Mouse (Mus musculus) embryonic stem cell, embryonic (primary cell): ENCODE results near the gene Dpp6.

ENCODE experiments used
- CTCF ChIA-PET, 4 experiments: fragments of 300-600 bp in 2 of 4; fragments of 350-600 bp in 2 of 4; sonication (Branson Sonifier 250); formaldehyde crosslinking; loops; one replicate each; lab custom pipeline; 2022; ENCODE audit warnings: inconsistent platforms in 2 of 4; lab: Charles Lee
- POLR2A ChIA-PET, 4 experiments: fragments of 300-600 bp in 2 of 4; fragments of 350-600 bp in 2 of 4; sonication (Branson Sonifier 250); formaldehyde crosslinking; loops; one replicate each; lab custom pipeline; 2022; ENCODE audit warnings: antibody characterized with exemption in 4 of 4, inconsistent platforms in 1 of 4; lab: Charles Lee

Dpp6 gene

DNA sequence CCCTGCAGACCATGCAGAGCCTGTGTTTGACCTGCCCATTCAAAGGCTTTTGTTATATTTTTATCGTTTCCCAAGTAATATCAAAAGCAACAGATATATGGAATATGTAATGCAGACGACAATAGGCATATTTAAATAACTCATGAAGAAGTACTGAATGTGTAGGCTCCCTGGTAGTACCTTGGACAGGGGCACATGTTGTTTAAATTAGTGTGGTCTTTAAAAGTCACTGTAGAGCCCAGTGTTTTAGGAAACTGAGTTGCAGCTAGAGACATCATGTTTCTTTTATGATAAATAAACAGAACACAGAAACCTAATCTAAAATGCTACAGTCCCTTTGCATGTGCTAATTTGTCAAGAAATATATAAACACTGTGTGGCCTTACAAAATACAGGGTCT is 403.1 kb downstream of the Dpp6 start:
- CTCF ChIA-PET, result no interaction called here
- POLR2A ChIA-PET, result no interaction called here

DNA sequence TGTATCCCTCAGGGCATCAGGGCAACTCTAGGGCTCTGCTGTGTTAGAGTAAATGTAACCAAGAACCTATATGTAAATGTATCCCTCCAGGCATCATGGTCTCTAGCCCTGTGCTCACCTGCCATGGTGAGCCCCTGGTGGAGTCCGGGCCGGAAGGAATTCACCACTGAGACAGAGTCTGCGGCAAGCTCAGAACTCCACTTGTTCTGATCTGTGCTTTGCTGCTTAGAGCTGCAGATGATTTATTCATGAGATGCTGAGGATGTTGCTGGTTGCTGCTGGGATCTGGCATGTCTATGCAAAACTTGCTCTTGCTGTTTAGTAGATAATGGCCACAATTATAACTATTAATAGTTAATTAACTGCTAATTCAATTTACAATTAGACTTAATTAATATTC is 425.1 kb downstream of the Dpp6 start:
- CTCF ChIA-PET, result no interaction called here

DNA sequence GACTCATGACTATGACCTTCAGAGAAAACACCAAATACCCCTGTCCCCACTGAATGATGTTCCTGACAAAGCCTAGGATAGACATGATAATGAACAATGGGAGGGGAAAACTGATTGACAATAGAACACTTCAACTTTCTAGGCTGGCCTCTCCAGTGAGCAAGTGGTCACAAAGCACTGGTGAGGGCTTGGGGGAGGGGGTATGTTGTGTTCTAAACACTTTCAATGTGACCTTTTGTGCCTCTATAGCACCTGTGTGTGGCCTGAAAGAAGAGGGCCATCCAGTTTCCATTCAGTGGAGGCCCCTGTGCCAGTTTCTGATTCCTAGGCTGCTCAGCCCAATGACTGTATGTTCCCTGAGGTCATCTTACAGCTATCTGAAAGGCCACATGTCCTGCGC is 426.2 kb downstream of the Dpp6 start:
- POLR2A ChIA-PET, result interaction anchor here in 3 of 4 experiments (0.6 to 2.3 kb wide), 9 partner anchors 10 to 898 kb away, joined by 3 to 9 read pairs (median 5); no protein-coding TSS in a partner anchor

More for the DNA sequence above, 425.1 kb downstream of the Dpp6 start:
- POLR2A ChIA-PET, result interaction anchor here in 2 of 4 experiments (0.8 to 2.3 kb wide), 4 partner anchors 9 to 83 kb away, joined by 3 to 7 read pairs (median 5); no protein-coding TSS in a partner anchor

DNA sequence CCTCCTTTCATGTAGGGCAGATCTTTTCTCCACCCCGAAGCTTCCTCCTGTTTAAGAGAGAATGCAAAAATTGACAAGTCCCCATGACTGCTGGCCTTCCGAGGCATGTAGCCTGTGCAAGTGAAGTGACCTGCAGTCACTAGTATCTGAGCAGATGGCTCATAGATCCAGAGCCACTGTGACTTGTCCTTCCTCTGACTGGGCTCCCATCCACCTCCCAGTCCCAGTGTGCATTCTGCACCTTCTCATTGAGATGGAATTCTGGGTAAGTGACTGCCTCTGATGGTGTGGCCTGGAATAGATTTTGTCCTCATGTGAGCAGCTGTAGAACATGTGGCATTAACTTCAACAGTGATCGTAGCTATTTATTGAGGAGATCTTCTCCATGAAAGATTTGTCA is 430.8 kb downstream of the Dpp6 start:
- POLR2A ChIA-PET, result interaction anchor here in 1 of 4 experiments (1.9 kb wide), 1 partner anchor 12 kb away, joined by 4 read pairs; no protein-coding TSS in a partner anchor
- CTCF ChIA-PET, result no interaction called here

More for the DNA sequence above, 426.2 kb downstream of the Dpp6 start:
- CTCF ChIA-PET, result interaction anchor here in 1 of 4 experiments (0.6 kb wide), 1 partner anchor 43 kb away, joined by 4 read pairs; no protein-coding TSS in a partner anchor

DNA sequence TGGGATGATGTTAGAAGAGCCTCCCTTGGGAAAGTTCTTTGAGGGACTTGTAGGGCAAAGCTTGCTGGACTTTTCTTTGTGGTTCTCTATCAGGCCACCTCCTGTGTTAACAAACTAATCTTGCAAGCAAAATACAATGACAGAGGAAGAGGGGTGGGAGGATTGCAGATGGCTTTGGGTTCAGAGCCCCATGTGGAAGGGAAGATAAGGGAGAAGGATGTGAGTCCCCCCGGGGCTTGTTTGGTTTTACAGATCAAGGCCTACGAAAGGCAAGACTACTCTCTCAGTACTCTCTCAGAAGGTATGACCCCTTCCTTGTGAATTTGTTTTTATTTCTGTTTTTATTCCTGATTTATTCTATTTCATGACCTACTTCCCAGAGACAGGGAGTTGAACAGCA is 431.7 kb downstream of the Dpp6 start:
- ChIA-PET CTCF (interaction anchor here in 1 of 4 experiments (0.5 kb wide), 1 partner anchor 437 kb away, joined by 3 read pairs; no protein-coding TSS in a partner anchor), POLR2A (no interaction called here)

DNA sequence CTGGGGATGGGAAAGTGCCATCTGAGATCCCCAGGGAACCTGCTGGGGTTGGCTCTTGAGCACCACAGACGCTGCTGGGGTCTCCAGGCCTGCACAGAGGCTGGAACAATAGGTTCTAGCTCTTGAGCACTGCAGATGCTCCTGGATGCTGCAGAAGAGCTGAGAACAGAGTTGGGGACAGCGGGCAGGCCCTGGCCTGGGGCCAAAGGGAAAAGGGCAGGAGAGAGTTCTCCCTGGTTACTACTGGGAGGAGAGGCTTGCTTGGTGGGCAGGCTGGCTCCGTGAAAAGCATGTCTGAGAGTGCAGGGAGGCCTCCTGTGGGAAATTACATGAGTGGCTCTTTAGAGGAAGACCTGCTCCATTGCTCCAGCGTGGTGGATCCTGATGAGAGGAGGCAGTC is 432.9 kb downstream of the Dpp6 start:
- POLR2A ChIA-PET, result interaction anchor here in 1 of 4 experiments (1.6 kb wide), 1 partner anchor 11 kb away, joined by 4 read pairs; no protein-coding TSS in a partner anchor
- CTCF ChIA-PET, result no interaction called here

DNA sequence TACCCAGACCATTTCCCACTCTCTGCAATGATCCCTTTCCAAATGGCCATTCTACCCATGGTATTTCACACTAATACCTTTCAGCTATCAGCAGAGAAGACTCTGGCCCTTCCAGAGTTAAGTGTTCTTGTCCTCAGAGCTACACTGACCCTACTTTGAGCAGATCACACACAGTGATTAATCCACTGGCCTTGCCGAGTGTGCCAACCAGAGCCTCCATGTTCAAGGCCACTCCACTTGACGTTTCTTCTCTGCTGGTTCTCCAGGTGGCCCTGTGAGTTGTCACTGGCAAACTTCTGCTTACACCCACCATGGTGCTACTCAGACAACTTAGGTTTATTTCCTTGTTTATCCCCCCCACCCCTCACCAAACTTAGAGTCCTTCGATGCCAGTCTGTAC is 433.9 kb downstream of the Dpp6 start:
- CTCF ChIA-PET, result no interaction called here

DNA sequence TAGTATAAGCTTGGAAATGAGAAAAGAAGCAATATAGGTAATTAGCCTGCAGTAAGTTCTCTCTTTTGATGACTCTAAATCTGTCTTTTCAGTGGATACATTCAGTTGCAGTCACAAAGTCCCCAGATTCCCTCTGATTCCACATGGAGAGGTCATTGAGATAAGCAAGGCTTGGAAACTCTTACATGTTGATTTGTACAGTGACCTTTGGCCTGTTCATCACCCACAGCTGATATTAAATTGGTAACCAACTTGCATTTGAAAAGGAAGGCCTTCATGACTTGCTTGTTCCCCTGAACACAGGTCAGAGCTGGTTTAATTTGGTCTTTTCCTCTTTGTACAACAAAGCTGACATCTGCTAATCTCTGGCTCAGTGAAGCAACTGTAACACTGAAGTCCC is 434.4 kb downstream of the Dpp6 start:
- CTCF ChIA-PET, result no interaction called here
- POLR2A ChIA-PET, result interaction anchor here in 3 of 4 experiments (0.6 to 1.6 kb wide), 4 partner anchors 10 to 1076 kb away, joined by 3 to 5 read pairs (median 4); no protein-coding TSS in a partner anchor

More for the DNA sequence above, 433.9 kb downstream of the Dpp6 start:
- POLR2A ChIA-PET, result interaction anchor here in 3 of 4 experiments (0.6 to 1.6 kb wide), 6 partner anchors 8 to 1076 kb away, joined by 3 to 5 read pairs (median 3); no protein-coding TSS in a partner anchor

DNA sequence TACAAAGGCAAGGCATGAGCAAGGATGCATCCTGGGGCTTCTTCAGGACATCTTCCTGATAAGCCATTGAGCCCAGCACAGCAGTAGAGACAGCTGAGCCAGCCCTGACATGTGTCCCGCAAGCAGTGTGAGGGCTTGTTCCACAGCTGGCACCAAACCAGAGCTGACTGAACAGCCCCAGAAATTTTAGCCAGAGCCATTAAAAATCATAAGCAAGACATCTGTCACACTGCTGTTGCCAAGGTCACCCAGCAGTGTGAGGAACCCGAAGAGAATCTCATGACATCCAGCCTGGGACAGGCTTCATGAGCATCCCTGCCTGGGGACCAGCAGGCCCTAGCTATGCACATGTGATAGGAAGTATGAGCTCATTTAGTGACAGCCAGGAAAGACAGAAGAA is 438.2 kb downstream of the Dpp6 start:
- ChIA-PET CTCF (no interaction called here), POLR2A (interaction anchor here in 3 of 4 experiments (1.2 to 2.2 kb wide), 4 partner anchors 11 to 20 kb away, joined by 3 to 7 read pairs (median 4); no protein-coding TSS in a partner anchor)

DNA sequence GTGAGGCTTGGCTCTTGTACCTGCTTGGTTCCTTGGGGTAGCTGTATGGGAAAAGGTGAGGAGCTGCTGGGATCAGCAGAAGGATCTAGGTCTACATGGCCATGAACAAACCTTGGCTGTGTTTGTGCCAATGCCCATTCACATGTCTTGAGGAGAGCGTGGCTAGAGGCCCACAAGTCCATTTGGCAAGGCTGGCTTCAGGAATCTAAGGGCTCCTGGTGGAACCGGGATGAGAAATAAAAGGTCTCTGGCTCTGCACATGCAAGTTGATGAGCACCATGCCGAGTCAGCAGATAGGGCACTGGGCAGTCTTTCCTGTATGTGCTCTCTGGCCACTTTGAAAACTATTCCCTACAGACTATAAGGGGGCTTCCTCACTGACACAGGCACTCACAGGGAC is 441.6 kb downstream of the Dpp6 start:
- POLR2A ChIA-PET, result interaction anchor here in 1 of 4 experiments (0.6 kb wide), 1 partner anchor 8 kb away, joined by 3 read pairs; no protein-coding TSS in a partner anchor
- CTCF ChIA-PET, result interaction anchor here in 1 of 4 experiments (0.5 kb wide), 1 partner anchor 551 kb away, joined by 3 read pairs; no protein-coding TSS in a partner anchor

DNA sequence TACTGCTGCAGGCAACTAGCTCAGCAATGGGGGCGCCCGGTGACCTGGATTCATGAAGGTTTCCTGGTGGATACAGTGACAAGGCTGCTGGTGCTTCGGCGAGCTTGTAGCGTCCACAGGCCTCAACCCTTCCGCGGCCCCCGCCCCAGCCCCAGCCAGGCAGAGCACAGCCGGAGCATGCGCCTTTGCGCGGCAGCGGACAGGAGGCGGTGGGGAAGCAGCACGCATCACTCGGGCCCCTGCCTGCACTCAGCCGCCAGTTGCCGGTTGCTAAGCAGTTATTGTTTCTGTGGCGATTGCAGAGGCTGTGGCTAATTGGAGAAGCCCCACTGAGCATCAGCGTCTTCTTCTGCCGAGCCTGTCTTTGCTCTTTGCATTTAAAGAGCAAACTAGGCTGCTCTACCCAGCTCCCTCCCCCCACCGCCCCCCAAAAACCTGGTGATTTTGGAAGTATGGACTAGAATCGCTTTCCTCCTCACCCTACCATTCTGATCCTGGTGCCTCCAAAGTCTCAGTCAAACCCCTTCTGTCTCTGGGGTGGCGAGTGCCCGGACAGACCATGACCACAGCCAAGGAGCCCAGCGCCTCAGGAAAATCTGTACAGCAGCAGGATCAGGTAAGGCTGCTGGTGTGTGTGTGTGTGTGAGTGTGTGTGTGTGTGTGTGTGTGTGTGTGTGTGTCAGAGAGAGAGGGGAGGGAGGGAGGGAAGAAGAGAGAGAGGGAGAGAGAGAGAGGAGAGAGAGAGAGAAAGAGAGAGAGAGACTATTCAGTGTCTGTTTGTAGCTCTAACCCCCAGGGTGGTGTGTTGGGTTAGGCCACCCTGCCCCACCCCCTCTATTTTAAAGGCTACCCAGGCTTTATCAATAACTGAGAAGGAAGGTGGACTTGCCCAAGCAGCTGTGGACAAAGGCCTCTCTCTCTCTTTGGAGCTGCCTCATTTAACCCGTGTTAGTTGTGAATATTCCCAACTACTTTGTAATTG is 445.0 kb downstream of the Dpp6 start:
- CTCF ChIA-PET, result interaction anchor here in 2 of 4 experiments (0.6 kb wide), 3 partner anchors 29 to 208 kb away, joined by 3 to 5 read pairs (median 3); no protein-coding TSS in a partner anchor
- POLR2A ChIA-PET, result interaction anchor here in 2 of 4 experiments (0.6 to 1.1 kb wide), 6 partner anchors 10 to 158 kb away, joined by 3 to 4 read pairs (median 3); no protein-coding TSS in a partner anchor

DNA sequence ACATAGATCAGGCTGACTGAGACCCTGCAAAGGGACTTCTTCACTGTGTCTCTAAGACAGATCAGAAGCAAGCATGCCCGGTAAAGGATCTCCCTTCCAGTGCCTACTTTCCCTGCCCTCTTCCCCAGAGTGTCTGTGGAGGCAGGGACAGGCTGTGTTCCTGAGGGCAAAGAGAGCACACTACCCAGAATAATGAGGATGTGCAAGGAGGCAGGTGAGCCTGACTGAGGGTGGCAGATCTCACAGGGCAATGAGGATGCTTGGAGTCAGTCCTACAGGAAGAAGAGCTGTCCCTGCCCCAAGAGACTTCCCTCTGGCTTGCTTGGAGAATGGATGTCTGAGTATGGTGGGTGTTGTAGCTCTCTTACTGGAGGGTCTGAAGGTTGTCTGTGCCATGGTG is 445.7 kb downstream of the Dpp6 start:
- ChIA-PET POLR2A (interaction anchor here in 1 of 4 experiments (0.6 to 1.1 kb wide), 4 partner anchors 10 to 157 kb away, joined by 3 to 4 read pairs (median 3); no protein-coding TSS in a partner anchor), CTCF (interaction anchor here in 1 of 4 experiments (0.6 kb wide), 2 partner anchors 28 to 88 kb away, joined by 3 to 5 read pairs; no protein-coding TSS in a partner anchor)

DNA sequence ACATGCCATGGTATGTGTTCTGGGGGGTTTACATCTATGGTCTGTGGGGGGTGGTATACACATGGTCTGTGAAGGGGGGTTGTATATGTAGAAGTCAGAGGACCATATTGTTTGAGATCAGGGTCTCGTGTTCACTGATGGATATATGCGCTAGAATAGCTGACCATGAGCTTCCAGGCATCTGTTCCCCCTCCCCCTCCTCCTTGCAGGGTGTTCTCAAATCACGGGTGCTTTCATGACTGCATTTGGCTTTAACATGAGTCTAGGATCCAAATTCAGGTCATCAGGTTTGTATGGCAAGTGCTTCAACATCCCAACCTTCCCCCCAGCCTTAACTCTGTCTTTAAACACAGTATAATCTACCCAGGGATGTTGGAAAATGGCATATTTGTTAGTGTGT is 448.3 kb downstream of the Dpp6 start:
- POLR2A ChIA-PET, result interaction anchor here in 1 of 4 experiments (0.6 to 1.2 kb wide), 2 partner anchors 12 to 1700 kb away, joined by 3 read pairs; no protein-coding TSS in a partner anchor
- CTCF ChIA-PET, result no interaction called here

DNA sequence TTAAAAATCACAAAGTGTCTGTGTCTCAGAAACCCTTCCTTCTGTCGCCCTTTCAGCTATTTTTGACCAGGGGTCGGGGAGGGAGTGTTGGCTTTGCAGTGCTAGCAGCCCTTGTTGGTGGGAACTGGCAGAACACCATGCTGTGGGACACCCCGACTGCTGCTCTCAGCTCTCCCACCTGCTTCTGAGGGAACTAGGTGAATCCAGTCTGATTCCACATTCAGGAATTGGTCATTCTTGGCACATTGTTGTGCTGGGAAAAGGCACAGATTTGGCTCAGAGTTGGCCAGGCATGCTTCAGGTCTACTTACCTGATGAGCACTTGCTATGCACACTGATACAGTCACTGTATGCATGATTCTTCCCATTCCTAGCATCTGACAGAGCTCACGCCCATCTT is 454.3 kb downstream of the Dpp6 start:
- CTCF ChIA-PET, result no interaction called here
- POLR2A ChIA-PET, result interaction anchor here in 2 of 4 experiments (0.6 to 0.7 kb wide), 2 partner anchors 67 to 68 kb away, joined by 3 to 4 read pairs; no protein-coding TSS in a partner anchor

DNA sequence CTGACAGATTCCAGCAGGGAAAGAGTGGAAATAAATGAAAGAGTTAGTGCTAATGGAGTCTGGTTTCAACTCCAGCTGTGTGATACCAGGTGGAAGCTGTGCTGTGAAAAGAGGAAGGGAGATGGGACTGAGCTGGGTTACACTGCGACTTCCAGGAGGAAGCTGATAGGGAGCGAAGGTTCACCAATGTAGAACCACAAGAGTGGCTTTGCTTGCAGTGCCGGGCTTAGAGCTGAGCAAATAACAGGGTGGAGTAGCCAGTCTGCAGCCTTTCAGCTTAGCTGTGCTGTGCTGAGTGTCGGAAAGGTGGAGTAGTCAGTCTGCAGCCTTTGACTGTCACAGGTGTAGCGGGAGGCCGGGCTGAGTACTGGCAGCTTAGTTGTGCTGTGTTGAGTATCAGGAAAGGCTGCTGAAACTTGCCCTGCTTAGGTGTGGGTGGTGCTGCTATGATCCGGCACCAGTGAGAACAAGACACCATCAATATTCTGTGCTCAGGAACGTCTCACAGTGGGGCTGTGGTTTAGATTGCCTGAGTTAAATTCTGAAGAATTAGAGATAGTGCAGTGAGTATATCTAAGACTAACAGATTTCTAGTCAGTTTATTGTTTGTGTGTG is 457.9 kb downstream of the Dpp6 start:
- CTCF ChIA-PET, result interaction anchor here in 1 of 4 experiments (0.5 kb wide), 1 partner anchor 10 kb away, joined by 3 read pairs; no protein-coding TSS in a partner anchor
- POLR2A ChIA-PET, result interaction anchor here in 1 of 4 experiments (1.1 kb wide), 1 partner anchor 19 kb away, joined by 3 read pairs; no protein-coding TSS in a partner anchor

DNA sequence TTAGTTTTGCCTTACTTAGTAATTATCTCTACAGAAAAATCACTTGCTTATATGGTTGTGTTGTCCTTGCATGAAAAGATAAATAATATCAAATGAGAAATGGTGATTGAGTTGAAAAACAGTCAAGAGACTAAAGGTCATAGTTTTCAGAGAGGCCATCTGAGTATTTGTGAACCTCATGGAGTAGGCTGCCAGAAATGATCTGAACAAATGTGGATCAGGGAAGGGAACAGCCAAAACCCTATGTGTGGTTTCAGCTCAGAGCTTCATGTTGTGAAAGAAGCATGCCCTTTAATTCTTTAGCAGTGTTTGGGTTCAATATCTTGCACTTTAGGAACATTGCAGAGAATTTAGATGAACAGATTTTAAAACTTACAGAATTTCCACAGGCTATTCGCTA is 458.9 kb downstream of the Dpp6 start:
- CTCF ChIA-PET, result no interaction called here
- POLR2A ChIA-PET, result no interaction called here

DNA sequence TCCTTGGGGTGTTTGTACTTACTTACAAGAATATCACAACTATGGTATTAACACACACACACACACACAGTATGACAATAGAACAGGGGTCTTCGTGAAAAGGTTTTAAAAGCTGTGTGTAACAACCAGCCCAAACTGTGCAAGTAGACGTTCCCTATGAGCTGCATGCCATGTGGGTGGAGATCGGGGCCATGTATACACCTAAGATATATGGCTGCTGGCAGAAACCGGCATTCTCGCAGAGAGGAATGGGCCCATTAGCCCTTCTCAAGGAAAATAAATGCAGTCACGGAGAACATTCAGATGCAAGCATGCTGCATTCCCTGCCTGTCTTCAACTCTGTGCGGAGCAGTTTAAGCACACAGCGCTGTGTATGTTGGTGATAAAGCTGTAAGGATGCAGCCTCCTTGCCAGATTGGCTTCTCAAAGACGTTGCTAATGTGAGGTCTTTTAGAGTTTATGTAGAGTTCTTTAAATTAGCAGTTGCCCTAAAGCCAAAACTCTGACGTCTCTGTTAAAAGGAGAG is 461.2 kb downstream of the Dpp6 start:
- POLR2A ChIA-PET, result no interaction called here
- CTCF ChIA-PET, result no interaction called here

DNA sequence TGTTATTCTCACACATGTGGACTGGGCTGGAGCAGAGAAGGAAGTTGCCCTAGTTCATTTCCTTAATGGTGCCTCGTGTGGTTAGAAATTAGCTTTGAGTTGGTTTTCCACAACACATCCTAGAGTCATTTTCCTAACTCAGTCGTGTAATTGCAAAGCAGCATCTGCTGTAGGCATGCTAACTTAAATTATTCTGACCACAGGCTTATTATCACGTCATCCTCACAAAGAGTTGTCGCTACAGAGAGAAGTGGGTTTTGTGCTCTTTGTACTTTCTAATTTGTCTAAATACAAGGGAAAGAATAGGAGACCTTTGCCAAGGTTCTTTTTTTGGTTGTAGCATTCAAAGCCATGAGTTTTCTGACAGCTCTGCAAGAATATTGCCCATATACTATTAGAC is 469.9 kb downstream of the Dpp6 start:
- CTCF ChIA-PET, result no interaction called here
- POLR2A ChIA-PET, result no interaction called here
